Mouse (Mus musculus): ENCODE results near the gene Ncoa6. TPM values are rescaled to one million over a fixed set of nuclear protein-coding genes. Genes with fewer than 3 reads are reported as not detected.
"Not testable (repeated sequence)": the region's sequence is repeated elsewhere in the genome, so short reads cannot be mapped to it uniquely, and the experiment has no call there.

Ncoa6 gene
- polyA plus RNA-seq, 1 experiment from 2014 or later, result 34.7 TPM

DNA sequence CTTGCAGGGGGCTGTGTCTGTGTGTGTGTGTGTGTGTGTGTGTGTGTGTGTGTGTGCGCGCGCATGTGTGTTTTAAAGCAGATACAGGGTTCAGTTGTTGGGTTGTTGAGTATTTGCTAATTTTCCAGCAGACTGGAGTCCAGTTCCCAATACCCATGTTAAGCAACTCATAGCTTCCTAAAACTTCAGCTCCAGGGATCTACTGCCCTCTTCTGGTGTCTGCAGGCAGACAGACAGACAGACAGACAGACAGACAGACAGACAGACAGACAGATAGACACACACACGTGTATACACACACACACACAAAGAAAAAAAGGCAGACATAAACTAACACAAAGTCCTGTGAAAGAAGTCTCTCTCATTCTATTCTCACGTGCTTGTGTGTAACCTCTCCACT lies 22.4 kb downstream of the Ncoa6 start:
- H3K4me1 ChIP-seq (ENCODE audit: control insufficient read depth, insufficient read depth, low read length), result no peaks in the 10 kb centered on the region
- no peak overlapping the region for H3K27ac ChIP-seq (ENCODE audit: low read depth, low read length)
- H3K9ac ChIP-seq (ENCODE audit: low read length), result no peak overlapping the region
- H3K4me3 ChIP-seq (ENCODE audit: low read depth, low read length), result no peak overlapping the region
- H3K27me3 ChIP-seq (ENCODE audit: control insufficient read depth, insufficient read depth, low read length), result no peaks in the 10 kb centered on the region
- WGBS, result 89% methylated on average over 5 of the region's 5 CpGs
- DNase-seq (ENCODE audit: low spot score) (no peak), ATAC-seq (ENCODE audit: insufficient read depth, low FRiP score, low TSS enrichment) (no peak)
- H3K9me3 ChIP-seq (ENCODE audit: control insufficient read depth, low read length), result no peaks in the 10 kb centered on the region
- no peak overlapping the region for H3K4me2 ChIP-seq (ENCODE audit: low read depth)
- no peaks in the 10 kb centered on the region for H3K36me3 ChIP-seq (ENCODE audit: control insufficient read depth, insufficient read depth, low read length)

DNA sequence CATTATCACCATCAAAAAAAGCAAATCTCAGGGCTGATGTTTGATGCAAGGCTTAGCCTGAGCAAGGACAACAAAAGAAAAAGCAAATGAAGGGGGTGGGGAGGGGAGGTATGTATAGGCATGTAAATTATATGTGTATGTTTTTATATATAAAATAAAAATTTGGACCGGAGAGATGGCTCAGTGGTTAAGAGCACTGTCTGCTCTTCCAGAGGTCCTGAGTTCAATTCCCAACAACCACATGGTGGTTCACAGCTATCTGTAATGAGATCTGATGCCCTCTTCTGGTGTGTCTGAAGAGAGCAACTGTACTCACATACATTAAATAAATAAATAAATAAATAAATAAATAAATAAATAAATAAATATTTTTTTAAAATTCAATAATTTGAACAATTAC lies 25.8 kb downstream of the Ncoa6 start:
- ATAC-seq (ENCODE audit: insufficient read depth, low FRiP score, low TSS enrichment); H3K4me2 ChIP-seq (ENCODE audit: low read depth); DNase-seq (ENCODE audit: low spot score); H3K9ac ChIP-seq (ENCODE audit: low read length); H3K9me3 ChIP-seq (ENCODE audit: control insufficient read depth, low read length); H3K4me3 ChIP-seq (ENCODE audit: low read depth, low read length); H3K36me3 ChIP-seq (ENCODE audit: control insufficient read depth, insufficient read depth, low read length); H3K27me3 ChIP-seq (ENCODE audit: control insufficient read depth, insufficient read depth, low read length); H3K4me1 ChIP-seq (ENCODE audit: control insufficient read depth, insufficient read depth, low read length); H3K27ac ChIP-seq (ENCODE audit: low read depth, low read length): not testable (repeated sequence)
- WGBS, result 97% methylated on average over 1 of the region's 1 CpGs

DNA sequence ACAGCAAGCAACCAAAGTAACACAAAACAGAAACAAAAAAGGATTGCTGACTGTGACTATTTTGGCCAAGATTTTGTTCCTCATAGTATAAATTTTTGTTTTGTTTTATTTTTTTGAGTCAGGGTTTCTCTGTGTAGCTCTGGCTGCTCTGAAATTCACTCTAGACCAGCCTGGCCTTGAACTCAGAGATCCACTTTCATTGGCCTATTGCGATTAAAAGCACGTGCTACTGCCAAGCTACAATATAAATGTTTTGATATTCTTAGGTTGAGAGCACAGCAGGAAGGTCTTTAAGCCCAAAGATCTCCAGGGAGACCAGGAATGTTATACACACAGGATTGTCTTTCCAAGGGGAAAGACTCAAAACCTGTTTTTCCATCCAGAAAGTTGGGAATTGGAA lies 30.2 kb downstream of the Ncoa6 start:
- 66% methylated on average over 2 of the region's 2 CpGs for WGBS
- H3K4me3 ChIP-seq (ENCODE audit: low read depth, low read length), result no peak overlapping the region
- DNase-seq (ENCODE audit: low spot score) (no peak), ATAC-seq (ENCODE audit: insufficient read depth, low FRiP score, low TSS enrichment) (no peak)
- H3K27ac ChIP-seq (ENCODE audit: low read depth, low read length), result no peak overlapping the region
- H3K27me3 ChIP-seq (ENCODE audit: control insufficient read depth, insufficient read depth, low read length), result no peaks in the 10 kb centered on the region
- no peak overlapping the region for H3K4me2 ChIP-seq (ENCODE audit: low read depth)
- H3K9me3 ChIP-seq (ENCODE audit: control insufficient read depth, low read length), result no peaks in the 10 kb centered on the region
- no peaks in the 10 kb centered on the region for H3K4me1 ChIP-seq (ENCODE audit: control insufficient read depth, insufficient read depth, low read length)
- no peaks in the 10 kb centered on the region for H3K36me3 ChIP-seq (ENCODE audit: control insufficient read depth, insufficient read depth, low read length)
- no peak overlapping the region for H3K9ac ChIP-seq (ENCODE audit: low read length)

DNA sequence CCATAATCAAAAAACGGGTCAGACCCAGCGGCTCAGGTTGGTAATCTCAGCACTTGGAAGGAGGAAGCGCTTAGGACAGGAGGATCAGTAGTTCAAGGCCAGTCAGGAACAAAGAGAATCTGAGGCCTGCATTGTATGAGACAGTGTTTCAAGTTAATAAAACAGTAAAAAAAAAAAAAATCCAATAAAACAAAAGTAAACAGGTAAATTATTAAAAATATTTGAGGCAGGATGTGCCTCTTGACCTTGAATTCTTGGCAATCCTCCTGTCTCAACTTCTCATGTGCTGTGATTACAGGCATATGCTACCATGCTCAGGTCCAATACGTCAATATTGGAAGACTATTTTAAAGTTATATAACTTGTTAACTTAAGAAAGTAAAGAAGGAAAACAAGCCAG lies 30.8 kb downstream of the Ncoa6 start:
- DNase-seq (ENCODE audit: low spot score) (no peak), ATAC-seq (ENCODE audit: insufficient read depth, low FRiP score, low TSS enrichment) (no peak)
- Histone ChIP-seq H3K4me3 (ENCODE audit: low read depth, low read length) (no peak overlapping the region), H3K9me3 (ENCODE audit: control insufficient read depth, low read length) (no peaks in the 10 kb centered on the region), H3K4me1 (ENCODE audit: control insufficient read depth, insufficient read depth, low read length) (no peaks in the 10 kb centered on the region), H3K27me3 (ENCODE audit: control insufficient read depth, insufficient read depth, low read length) (no peaks in the 10 kb centered on the region), H3K27ac (ENCODE audit: low read depth, low read length) (no peak overlapping the region), H3K4me2 (ENCODE audit: low read depth) (no peak overlapping the region), H3K36me3 (ENCODE audit: control insufficient read depth, insufficient read depth, low read length) (no peaks in the 10 kb centered on the region), H3K9ac (ENCODE audit: low read length) (no peak overlapping the region)
- 90% methylated on average over 4 of the region's 4 CpGs for WGBS

DNA sequence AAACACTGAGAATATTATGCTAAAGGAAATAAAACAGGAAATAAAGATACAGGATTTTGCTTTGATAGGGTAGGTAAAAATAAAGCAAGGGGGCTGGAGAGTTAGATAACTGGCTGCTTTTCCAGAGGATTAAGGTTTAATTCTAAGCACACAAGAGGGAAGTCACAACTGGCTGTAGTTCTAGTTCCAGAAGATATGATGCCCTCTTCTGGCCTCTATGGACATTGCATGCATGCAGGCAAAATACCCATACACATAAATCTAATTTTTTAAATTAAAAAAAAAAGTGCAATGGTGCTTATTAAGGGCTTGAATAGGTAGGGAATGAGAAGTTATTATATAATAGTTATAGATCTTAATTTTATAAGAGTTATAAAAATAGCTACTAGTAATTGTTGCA lies 37.2 kb downstream of the Ncoa6 start:
- Histone ChIP-seq H3K27ac (ENCODE audit: low read depth, low read length) (no peak overlapping the region), H3K4me3 (ENCODE audit: low read depth, low read length) (no peak overlapping the region), H3K9me3 (ENCODE audit: control insufficient read depth, low read length) (no peaks in the 10 kb centered on the region), H3K4me2 (ENCODE audit: low read depth) (no peak overlapping the region), H3K36me3 (ENCODE audit: control insufficient read depth, insufficient read depth, low read length) (peaks cover 4% of the 10 kb centered on the region), H3K4me1 (ENCODE audit: control insufficient read depth, insufficient read depth, low read length) (no peaks in the 10 kb centered on the region), H3K27me3 (ENCODE audit: control insufficient read depth, insufficient read depth, low read length) (no peaks in the 10 kb centered on the region), H3K9ac (ENCODE audit: low read length) (no peak overlapping the region)
- ATAC-seq (ENCODE audit: insufficient read depth, low FRiP score, low TSS enrichment) (no peak), DNase-seq (ENCODE audit: low spot score) (no peak)

DNA sequence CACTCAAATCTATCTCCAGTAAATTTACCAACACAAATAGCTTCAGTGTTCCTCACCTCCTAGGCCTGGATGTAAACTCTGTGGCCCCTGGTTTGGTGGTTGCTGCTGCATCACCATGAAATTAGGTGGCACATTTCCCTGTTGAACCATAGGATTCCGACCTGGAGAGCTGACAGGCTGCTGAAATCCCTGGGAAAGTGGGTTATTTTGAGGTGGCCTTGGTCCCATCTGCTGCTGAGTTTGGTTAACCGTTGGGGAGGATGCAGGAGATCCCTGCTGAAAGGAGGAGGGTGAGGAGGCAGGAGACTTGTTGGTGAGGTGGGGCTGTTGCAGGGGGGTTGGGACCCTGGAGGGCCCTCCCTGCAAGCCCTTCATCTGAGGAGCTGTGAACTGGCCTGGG lies 52.8 kb downstream of the Ncoa6 start:
- Histone ChIP-seq H3K9ac (ENCODE audit: low read length) (no peak overlapping the region), H3K27me3 (ENCODE audit: control insufficient read depth, insufficient read depth, low read length) (no peaks in the 10 kb centered on the region), H3K27ac (ENCODE audit: low read depth, low read length) (no peak overlapping the region), H3K4me2 (ENCODE audit: low read depth) (no peak overlapping the region), H3K9me3 (ENCODE audit: control insufficient read depth, low read length) (no peaks in the 10 kb centered on the region), H3K36me3 (ENCODE audit: control insufficient read depth, insufficient read depth, low read length) (peaks cover 10% of the 10 kb centered on the region), H3K4me3 (ENCODE audit: low read depth, low read length) (no peak overlapping the region), H3K4me1 (ENCODE audit: control insufficient read depth, insufficient read depth, low read length) (no peaks in the 10 kb centered on the region)
- no peak for ATAC-seq (ENCODE audit: insufficient read depth, low FRiP score, low TSS enrichment)
- 79% methylated on average over 2 of the region's 2 CpGs for WGBS
- no peak for DNase-seq (ENCODE audit: low spot score)

DNA sequence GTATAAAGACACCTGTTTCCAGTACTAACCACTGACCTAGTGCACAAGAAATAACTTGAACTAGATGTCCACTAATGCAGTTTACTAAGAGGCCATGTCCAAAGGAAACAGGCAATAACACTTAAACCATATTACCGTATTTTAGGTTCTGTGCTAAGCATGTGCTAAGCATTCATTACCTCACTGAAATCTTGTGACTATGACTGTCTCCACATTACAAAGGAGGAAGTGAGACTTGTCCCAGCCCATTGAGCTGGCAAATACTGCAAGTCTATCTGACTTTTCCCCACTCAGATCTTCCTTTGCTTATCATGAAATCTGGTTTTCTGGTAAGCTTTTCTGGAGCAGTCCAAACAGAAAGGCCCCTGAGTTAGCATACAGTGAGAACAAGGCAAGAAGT lies 69.1 kb downstream of the Ncoa6 start:
- Histone ChIP-seq H3K4me3 (ENCODE audit: low read depth, low read length) (no peak overlapping the region), H3K4me1 (ENCODE audit: control insufficient read depth, insufficient read depth, low read length) (no peaks in the 10 kb centered on the region), H3K27ac (ENCODE audit: low read depth, low read length) (no peak overlapping the region), H3K4me2 (ENCODE audit: low read depth) (no peak overlapping the region), H3K36me3 (ENCODE audit: control insufficient read depth, insufficient read depth, low read length) (peaks cover 7% of the 10 kb centered on the region), H3K9me3 (ENCODE audit: control insufficient read depth, low read length) (no peaks in the 10 kb centered on the region), H3K27me3 (ENCODE audit: control insufficient read depth, insufficient read depth, low read length) (no peaks in the 10 kb centered on the region), H3K9ac (ENCODE audit: low read length) (no peak overlapping the region)
- WGBS, result 91% methylated on average over 1 of the region's 1 CpGs
- DNase-seq (ENCODE audit: low spot score), result no peak
- ATAC-seq (ENCODE audit: insufficient read depth, low FRiP score, low TSS enrichment), result no peak

DNA sequence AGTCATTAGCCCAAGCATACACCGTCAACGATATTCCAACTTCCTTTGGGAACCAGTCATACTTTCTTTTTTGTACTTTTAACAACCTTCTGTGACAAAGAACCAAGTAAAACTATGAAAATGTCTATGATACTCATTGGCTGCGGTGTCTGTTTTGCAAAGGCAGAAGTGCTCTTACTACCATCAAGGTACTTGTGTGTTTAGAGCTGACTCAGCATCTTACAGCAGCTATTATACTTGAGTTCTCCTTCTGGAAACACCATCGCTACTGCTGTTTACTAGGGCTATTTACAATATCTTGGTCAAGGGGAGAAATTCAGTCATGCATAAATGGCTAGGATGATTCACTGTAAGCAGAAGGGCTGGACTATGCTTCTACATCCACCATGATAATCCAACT lies 71.8 kb downstream of the Ncoa6 start:
- no peak for DNase-seq (ENCODE audit: low spot score)
- no peaks in the 10 kb centered on the region for H3K9me3 ChIP-seq (ENCODE audit: control insufficient read depth, low read length)
- WGBS, result 96% methylated on average over 4 of the region's 4 CpGs

DNA sequence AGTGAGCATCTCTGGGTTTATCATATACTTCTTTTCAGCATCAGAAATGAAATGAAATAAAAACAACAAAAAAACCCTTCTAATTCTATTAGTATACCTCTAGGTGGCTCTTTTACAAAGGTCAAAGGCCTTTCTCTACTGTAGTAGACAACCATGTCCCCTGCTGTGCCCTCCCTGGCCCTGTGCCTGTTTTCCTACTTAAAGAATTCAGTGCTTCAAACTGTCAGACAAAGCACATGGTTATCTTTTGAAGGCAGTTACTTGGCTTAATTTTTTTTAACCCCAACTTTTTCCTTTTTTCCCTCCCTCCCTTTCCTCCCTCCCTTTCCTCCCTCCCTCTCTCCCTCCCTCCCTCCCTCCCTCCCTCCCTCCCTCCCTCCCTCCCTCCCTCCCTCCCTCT lies 73.4 kb downstream of the Ncoa6 start:
- ATAC-seq (ENCODE audit: insufficient read depth, low FRiP score, low TSS enrichment) (no peak), DNase-seq (ENCODE audit: low spot score) (no peak)
- H3K4me1 ChIP-seq (ENCODE audit: control insufficient read depth, insufficient read depth, low read length), result no peaks in the 10 kb centered on the region
- no peaks in the 10 kb centered on the region for H3K27me3 ChIP-seq (ENCODE audit: control insufficient read depth, insufficient read depth, low read length)
- no peaks in the 10 kb centered on the region for H3K9me3 ChIP-seq (ENCODE audit: control insufficient read depth, low read length)
- H3K4me2 ChIP-seq (ENCODE audit: low read depth), result no peak overlapping the region
- no peak overlapping the region for H3K27ac ChIP-seq (ENCODE audit: low read depth, low read length)
- H3K4me3 ChIP-seq (ENCODE audit: low read depth, low read length), result no peak overlapping the region
- H3K9ac ChIP-seq (ENCODE audit: low read length), result no peak overlapping the region
- H3K36me3 ChIP-seq (ENCODE audit: control insufficient read depth, insufficient read depth, low read length), result peaks cover 5% of the 10 kb centered on the region

More for the DNA sequence above, 71.8 kb downstream of the Ncoa6 start:
- Histone ChIP-seq H3K36me3 (ENCODE audit: control insufficient read depth, insufficient read depth, low read length) (peaks cover 12% of the 10 kb centered on the region), H3K4me3 (ENCODE audit: low read depth, low read length) (no peak overlapping the region), H3K27me3 (ENCODE audit: control insufficient read depth, insufficient read depth, low read length) (no peaks in the 10 kb centered on the region), H3K4me2 (ENCODE audit: low read depth) (no peak overlapping the region), H3K27ac (ENCODE audit: low read depth, low read length) (no peak overlapping the region), H3K9ac (ENCODE audit: low read length) (no peak overlapping the region), H3K4me1 (ENCODE audit: control insufficient read depth, insufficient read depth, low read length) (no peaks in the 10 kb centered on the region)
- ATAC-seq (ENCODE audit: insufficient read depth, low FRiP score, low TSS enrichment), result no peak

All from neural tube, embryonic 11.5 days (tissue).